Mouse (Mus musculus) hindbrain, embryonic 11.5 days (tissue): Measurements from ENCODE around the gene Fancc. TPM values are rescaled to one million over a fixed set of nuclear protein-coding genes. Genes with fewer than 3 reads are reported as not detected.

Experiments used
- ATAC-seq: fragments of 200-750 bp; cut with Nextera tagmentation; 2 replicates; pipeline ENCODE4 v1.8.0; 2017; ENCODE audit warnings: mild to moderate bottlenecking, moderate TSS enrichment, moderate library complexity; ENCODE audit not compliant: low FRiP score
- DNase-seq: peaks from one replicate; pipeline ENCODE4 v3.0.0-alpha.2; 2015; ENCODE audit warnings: low spot score
- H3K27ac ChIP-seq: fragments of 300-500 bp; sonication (generic); 2 replicates; pipeline ENCODE4 v1.5.1; 2014; ENCODE audit warnings: mild to moderate bottlenecking, low read depth, low read length
- H3K27me3 ChIP-seq: fragments of 300-500 bp; sonication (generic); 2 replicates; pipeline ENCODE4 v1.6.1; 2014; ENCODE audit warnings: mild to moderate bottlenecking, low read length, moderate library complexity, mixed read lengths; ENCODE audit not compliant: control insufficient read depth, insufficient read depth
- H3K36me3 ChIP-seq: fragments of 300-500 bp; sonication (generic); 2 replicates; pipeline ENCODE4 v1.6.1; 2014; ENCODE audit warnings: mild to moderate bottlenecking, low read length, moderate library complexity, mixed read lengths; ENCODE audit not compliant: control insufficient read depth, insufficient read depth
- H3K4me1 ChIP-seq: fragments of 300-500 bp; sonication (generic); replicated peaks from 2 replicates; pipeline ENCODE4 v1.6.1; 2014; ENCODE audit warnings: low read length, mixed read lengths; ENCODE audit not compliant: control insufficient read depth, insufficient read depth
- H3K4me2 ChIP-seq: fragments of 300-500 bp; sonication (generic); replicated peaks from 2 replicates; pipeline ENCODE4 v1.6.1; 2014; ENCODE audit warnings: mild to moderate bottlenecking, low read depth, low read length
- H3K4me3 ChIP-seq: fragments of 300-500 bp; sonication (generic); 2 replicates; pipeline ENCODE4 v1.5.1; 2014; ENCODE audit warnings: low read depth, low read length
- H3K9ac ChIP-seq: fragments of 300-500 bp; sonication (generic); 2 replicates; pipeline ENCODE4 v1.6.1; 2014; ENCODE audit warnings: low read depth, low read length
- H3K9me3 ChIP-seq: fragments of 300-500 bp; sonication (generic); 2 replicates; pipeline ENCODE4 v1.6.1; 2016; ENCODE audit warnings: low read length; ENCODE audit not compliant: control insufficient read depth
- WGBS: fragments of 180-500 bp; shearing (Covaris S2); extraction: QIAGEN DNeasy Blood & Tissue Kit; methylation state at CpG from one replicate; pipeline ENCODE4 v1.1.7; 2014; 5-methylcytosine and 5-hydroxymethylcytosine counted together
- polyA plus RNA-seq: library from polyadenylated mRNA; unstranded; fragments of >200 nt; fragmentation: Nextera tagmentation; extraction: Ambion mirVana; gene quantifications from 2 replicates; pipeline ENCODE4 v1.2.1, GENCODE M21; 2014

Gene Fancc
- polyA plus RNA-seq, 1 experiment from 2014 or later, result 26.1 TPM

- 86% methylated on average over 4 of the region's 4 CpGs for WGBS
These were observed 157.1 kb downstream of the Fancc start for GRCm38 (mm10) chr13:63339946-63340345.

GRCm38 (mm10) chr13:63337239-63337960 lies 159.7 kb downstream of the Fancc start:
- H3K4me1 ChIP-seq, result no peaks in the 10 kb centered on the region
- H3K27me3 ChIP-seq, result no peaks in the 10 kb centered on the region
- no peak for DNase-seq
- H3K4me3 ChIP-seq, result no peak overlapping the region
- no peaks in the 10 kb centered on the region for H3K9me3 ChIP-seq
- whole genome bisulfite sequencing, result 72% methylated on average over 8 of the region's 8 CpGs
- no peak overlapping the region for H3K4me2 ChIP-seq
- H3K36me3 ChIP-seq, result no peaks in the 10 kb centered on the region
- ATAC-seq, result peak; percentile 67
- H3K9ac ChIP-seq, result no peak overlapping the region
- H3K27ac ChIP-seq, result no peak overlapping the region

More at GRCm38 (mm10) chr13:63339946-63340345, 157.1 kb downstream of the Fancc start:
- H3K4me3 ChIP-seq, result no peak overlapping the region
- no peaks in the 10 kb centered on the region for H3K36me3 ChIP-seq
- no peaks in the 10 kb centered on the region for H3K27me3 ChIP-seq
- H3K9ac ChIP-seq, result no peak overlapping the region
- no peaks in the 10 kb centered on the region for H3K9me3 ChIP-seq
- DNase-seq, result no peak
- no peaks in the 10 kb centered on the region for H3K4me1 ChIP-seq
- ATAC-seq, result no peak
- H3K27ac ChIP-seq, result no peak overlapping the region
- H3K4me2 ChIP-seq, result no peak overlapping the region

GRCm38 (mm10) chr13:63336335-63336734 lies 160.7 kb downstream of the Fancc start:
- Histone ChIP-seq H3K27me3 (no peaks in the 10 kb centered on the region), H3K4me3 (no peak overlapping the region), H3K4me1 (no peaks in the 10 kb centered on the region), H3K36me3 (no peaks in the 10 kb centered on the region), H3K4me2 (no peak overlapping the region), H3K27ac (no peak overlapping the region; the same call in 1 of the 2 replicates), H3K9ac (no peak overlapping the region), H3K9me3 (no peaks in the 10 kb centered on the region)
- DNase-seq, result no peak
- WGBS, result 54% methylated on average over 7 of the region's 7 CpGs
- ATAC-seq, result peak; percentile 62

GRCm38 (mm10) chr13:63335421-63336134 lies 161.5 kb downstream of the Fancc start:
- Histone ChIP-seq H3K4me1 (no peaks in the 10 kb centered on the region), H3K4me2 (no peak overlapping the region), H3K4me3 (no peak overlapping the region), H3K36me3 (no peaks in the 10 kb centered on the region), H3K9ac (no peak overlapping the region), H3K27ac (no peak overlapping the region), H3K9me3 (no peaks in the 10 kb centered on the region), H3K27me3 (no peaks in the 10 kb centered on the region)
- ATAC-seq (no peak), DNase-seq (peak; percentile 62)
- 61% methylated on average over 4 of the region's 4 CpGs for WGBS

- Histone ChIP-seq H3K27ac (no peak overlapping the region), H3K9ac (no peak overlapping the region), H3K9me3 (no peaks in the 10 kb centered on the region), H3K36me3 (no peaks in the 10 kb centered on the region), H3K4me1 (no peaks in the 10 kb centered on the region; the same call in 1 of the 2 replicates), H3K4me2 (no peak overlapping the region), H3K27me3 (no peaks in the 10 kb centered on the region), H3K4me3 (no peak overlapping the region)
- DNase-seq, result peak; percentile 70
- 53% methylated on average over 4 of the region's 4 CpGs for whole genome bisulfite sequencing
- no peak for ATAC-seq
These were observed 164.3 kb downstream of the Fancc start for GRCm38 (mm10) chr13:63332576-63333300.

GRCm38 (mm10) chr13:63331379-63331778 lies 165.7 kb downstream of the Fancc start:
- peak; percentile 83 for DNase-seq
- no peak overlapping the region for H3K27ac ChIP-seq
- no peaks in the 10 kb centered on the region for H3K36me3 ChIP-seq
- no peaks in the 10 kb centered on the region for H3K9me3 ChIP-seq
- no peak overlapping the region for H3K4me2 ChIP-seq
- ATAC-seq, result no peak
- no peaks in the 10 kb centered on the region; the same call in 1 of the 2 replicates for H3K4me1 ChIP-seq
- no peak overlapping the region for H3K9ac ChIP-seq
- no peak overlapping the region for H3K4me3 ChIP-seq
- 49% methylated on average over 4 of the region's 4 CpGs for WGBS
- H3K27me3 ChIP-seq, result no peaks in the 10 kb centered on the region

GRCm38 (mm10) chr13:63330236-63330860 lies 166.7 kb downstream of the Fancc start:
- 14% methylated on average over 9 of the region's 9 CpGs for WGBS
- Histone ChIP-seq H3K4me1 (no peaks in the 10 kb centered on the region; the same call in 1 of the 2 replicates), H3K27me3 (no peaks in the 10 kb centered on the region), H3K27ac (no peak overlapping the region), H3K4me2 (no peak overlapping the region), H3K9me3 (no peaks in the 10 kb centered on the region), H3K9ac (no peak overlapping the region), H3K4me3 (no peak overlapping the region), H3K36me3 (no peaks in the 10 kb centered on the region)
- peak; percentile 25 for DNase-seq
- ATAC-seq, result no peak

- Histone ChIP-seq H3K27ac (no peak overlapping the region), H3K36me3 (no peaks in the 10 kb centered on the region), H3K4me2 (no peak overlapping the region), H3K9ac (no peak overlapping the region), H3K27me3 (no peaks in the 10 kb centered on the region), H3K4me1 (no peaks in the 10 kb centered on the region; the same call in 1 of the 2 replicates), H3K4me3 (no peak overlapping the region), H3K9me3 (no peaks in the 10 kb centered on the region)
- 81% methylated on average over 2 of the region's 2 CpGs for WGBS
- ATAC-seq (no peak), DNase-seq (no peak)
These were observed 171.1 kb downstream of the Fancc start for GRCm38 (mm10) chr13:63326015-63326414.
